Mouse (Mus musculus) ES-Bruce4 (cell line): Measurements from ENCODE around the gene Vmn2r1. TPM values are rescaled to one million over a fixed set of nuclear protein-coding genes. Genes with fewer than 3 reads are reported as not detected.

Experiments
- H3K27ac ChIP-seq: 2 replicates; pipeline ENCODE4 v1.5.1; 2012; ENCODE audit warnings: low read length, inconsistent platforms; ENCODE audit not compliant: insufficient read depth
- H3K27me3 ChIP-seq: 2 replicates; pipeline ENCODE4 v1.6.1; 2012; ENCODE audit warnings: mild to moderate bottlenecking, low read length, inconsistent platforms; ENCODE audit not compliant: control insufficient read depth, poor library complexity, insufficient read depth, severe bottlenecking
- H3K36me3 ChIP-seq: 2 replicates; pipeline ENCODE4 v1.6.1; 2012; ENCODE audit warnings: inconsistent platforms, mild to moderate bottlenecking, low read length, moderate library complexity; ENCODE audit not compliant: control insufficient read depth, poor library complexity, insufficient read depth, severe bottlenecking
- H3K4me1 ChIP-seq: one replicate; pipeline ENCODE4 v1.8.1; 2011; ENCODE audit warnings: low read length; ENCODE audit not compliant: control insufficient read depth, insufficient read depth
- H3K4me3 ChIP-seq: 2 replicates; pipeline ENCODE4 v1.5.1; 2011; ENCODE audit warnings: low read depth, mild to moderate bottlenecking, low read length
- H3K9ac ChIP-seq: 2 replicates; pipeline ENCODE4 v1.6.1; 2012; ENCODE audit warnings: low read depth, mild to moderate bottlenecking, inconsistent platforms; ENCODE audit not compliant: poor library complexity, severe bottlenecking
- H3K9me3 ChIP-seq: replicated peaks from 2 replicates; pipeline ENCODE4 v1.6.1; 2012; ENCODE audit warnings: mild to moderate bottlenecking, low read length, inconsistent platforms; ENCODE audit not compliant: control insufficient read depth, poor library complexity, insufficient read depth, severe bottlenecking
- CTCF ChIP-seq: IDR thresholded peaks from one replicate; pipeline ENCODE4 v1.8.1; 2011; ENCODE audit warnings: low read depth, low read length
- EP300 ChIP-seq: IDR thresholded peaks from 2 replicates; pipeline ENCODE4 v1.6.1; 2011; ENCODE audit warnings: low read depth, low read length; ENCODE audit not compliant: insufficient read depth
- POLR2A ChIP-seq: IDR thresholded peaks from one replicate; pipeline ENCODE4 v1.8.1; 2011; ENCODE audit warnings: low read length; ENCODE audit not compliant: insufficient read depth
- polyA plus RNA-seq: library from polyadenylated mRNA; stranded (reverse); fragments of >200 nt; gene quantifications from 2 replicates; pipeline ENCODE4 v1.2.4, GENCODE M21; 2011; ENCODE audit warnings: low read depth; ENCODE audit not compliant: missing spikeins, insufficient read depth, insufficient read length

Vmn2r1 gene
- polyA plus RNA-seq: 0.46 and 0.63 TPM in 2 replicates

DNA sequence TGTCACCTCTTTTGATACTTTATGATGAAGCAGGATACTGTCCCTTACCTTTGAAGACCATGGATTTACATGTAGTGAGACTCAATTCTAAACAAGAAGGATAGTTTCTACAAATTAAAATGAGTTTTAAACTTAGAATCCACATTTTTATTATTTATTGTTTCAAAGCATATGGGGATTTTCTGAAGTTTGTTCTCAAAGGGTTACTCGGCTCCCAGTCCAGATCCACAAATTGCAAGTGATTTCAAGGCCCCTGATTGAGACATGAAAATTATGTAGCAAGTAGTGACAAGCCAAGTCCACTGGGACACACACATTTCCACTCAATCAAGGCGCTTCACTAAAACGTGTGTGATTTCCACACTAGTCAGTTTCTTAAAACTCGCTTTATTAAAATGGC, at the start of gene Vmn2r1:
Gene Vmn2r1, plus strand, starts transcription at position 301 of the 400 bp plus-strand sequence.
- H3K36me3 ChIP-seq: no peaks in the 10 kb centered on the region
- H3K4me3 ChIP-seq: no peak within 1 kb of the TSS
- H3K9ac ChIP-seq: no peak within 1 kb of the TSS
- no peaks in the 10 kb centered on the region for H3K4me1 ChIP-seq
- no peak within 1 kb of the TSS for H3K27ac ChIP-seq
- H3K9me3 ChIP-seq: no peaks in the 10 kb centered on the region
- H3K27me3 ChIP-seq: no peaks in the 10 kb centered on the region
- TF ChIP-seq POLR2A (no peak), CTCF (no peak), EP300 (no peak)

GRCm38 (mm10) chr3:64038136-64038841, 43.1 kb upstream of the Vmn2r1 start:
- H3K9ac ChIP-seq: no peak overlapping the region
- no peak for TF ChIP-seq POLR2A
- no peak for TF ChIP-seq CTCF
- TF ChIP-seq EP300: no peak
- H3K36me3 ChIP-seq: no peaks in the 10 kb centered on the region
- H3K4me1 ChIP-seq: no peaks in the 10 kb centered on the region
- H3K27ac ChIP-seq: no peak overlapping the region
- H3K4me3 ChIP-seq: no peak overlapping the region
- H3K27me3 ChIP-seq: no peaks in the 10 kb centered on the region
- H3K9me3 ChIP-seq: no peaks in the 10 kb centered on the region

- Histone ChIP-seq H3K4me1 (no peaks in the 10 kb centered on the region), H3K9ac (peak overlapping the region; percentile 50), H3K4me3 (peak overlapping the region; percentile 49), H3K36me3 (no peaks in the 10 kb centered on the region), H3K9me3 (no peaks in the 10 kb centered on the region), H3K27ac (no peak overlapping the region), H3K27me3 (no peaks in the 10 kb centered on the region)
- no peak for TF ChIP-seq POLR2A
- no peak for TF ChIP-seq EP300
- TF ChIP-seq CTCF: peak; percentile 64
Observed at GRCm38 (mm10) chr3:64039818-64040784, 41.2 kb upstream of the Vmn2r1 start.

DNA sequence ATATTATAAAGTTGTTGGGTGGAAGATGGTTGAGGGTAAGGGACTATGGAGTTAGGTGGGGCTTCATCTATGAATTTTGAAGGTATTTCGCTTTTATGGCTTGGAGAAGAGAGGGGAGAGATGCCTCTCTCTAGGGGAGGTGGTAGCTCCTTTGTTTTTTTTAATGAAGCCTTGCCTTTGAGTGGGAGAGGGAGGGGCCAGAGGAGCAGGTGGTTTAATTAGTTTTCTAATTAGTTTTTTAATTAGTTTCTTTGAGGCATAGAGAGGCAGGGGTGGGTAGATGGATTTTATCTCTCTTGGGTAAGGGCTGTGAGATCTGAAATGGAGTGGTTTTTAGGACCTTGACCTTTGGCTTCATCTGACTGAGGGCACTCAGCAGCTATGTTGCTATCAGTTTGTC, 31.4 kb downstream of the Vmn2r1 start:
- Histone ChIP-seq H3K4me3 (no peak overlapping the region), H3K9me3 (no peaks in the 10 kb centered on the region), H3K27me3 (no peaks in the 10 kb centered on the region), H3K4me1 (no peaks in the 10 kb centered on the region), H3K27ac (no peak overlapping the region), H3K36me3 (no peaks in the 10 kb centered on the region), H3K9ac (no peak overlapping the region)
- TF ChIP-seq POLR2A (no peak), EP300 (no peak), CTCF (no peak)

GRCm38 (mm10) chr3:64113352-64114046, 32.2 kb downstream of the Vmn2r1 start:
- Histone ChIP-seq H3K9ac (no peak overlapping the region), H3K9me3 (no peaks in the 10 kb centered on the region), H3K27ac (no peak overlapping the region), H3K4me1 (no peaks in the 10 kb centered on the region), H3K27me3 (no peaks in the 10 kb centered on the region), H3K4me3 (no peak overlapping the region), H3K36me3 (no peaks in the 10 kb centered on the region)
- TF ChIP-seq EP300 (no peak), POLR2A (no peak), CTCF (no peak)
